Mouse (Mus musculus): ENCODE data around the gene Vmn1r67. TPM values are rescaled to one million over a fixed set of nuclear protein-coding genes. Genes with fewer than 3 reads are reported as not detected.
A peak's percentile ranks its signal among the peaks of the same experiment; 100 is the strongest.

Vmn1r67 gene
- not detected for total RNA-seq (2021)
- long read RNA-seq, experiment 1: 0 reads
- long read RNA-seq, experiment 2: 0 reads

GRCm38 (mm10) chr7:10443031-10443430 lies at the start of gene Vmn1r67:
Gene Vmn1r67, plus strand, starts transcription at chr7:10443331.
- Histone ChIP-seq H3K27ac (no peak within 1 kb of the TSS), H3K4me3 (no peak within 1 kb of the TSS)
- no peak for DNase-seq
- intact Hi-C loops (cut with DNase I): no loop called here
- no peak for TF ChIP-seq CTCF (IDR thresholded peaks at IDR 0.05)

GRCm38 (mm10) chr7:10458166-10458565 lies 15.0 kb downstream of the Vmn1r67 start:
- H3K4me3 ChIP-seq: no peak overlapping the region
- DNase-seq: no peak
- no peak overlapping the region for H3K27ac ChIP-seq
- intact Hi-C loops (cut with DNase I): no loop called here
- no peak for TF ChIP-seq CTCF (IDR thresholded peaks at IDR 0.05)

- intact Hi-C loops (cut with DNase I): no loop called here
- no peak overlapping the region for H3K27ac ChIP-seq
These were observed 36.7 kb downstream of the Vmn1r67 start for GRCm38 (mm10) chr7:10479813-10480212.

GRCm38 (mm10) chr7:10480588-10481233 lies 37.6 kb downstream of the Vmn1r67 start:
- no peak for DNase-seq
- intact Hi-C loops (cut with DNase I): no loop called here
- peak overlapping the region; percentile 21 for H3K4me3 ChIP-seq
- no peak overlapping the region for H3K27ac ChIP-seq
- TF ChIP-seq CTCF (IDR thresholded peaks at IDR 0.05): no peak

More at GRCm38 (mm10) chr7:10479813-10480212, 36.7 kb downstream of the Vmn1r67 start:
- TF ChIP-seq CTCF (IDR thresholded peaks at IDR 0.05): no peak
- no peak overlapping the region for H3K4me3 ChIP-seq
- DNase-seq: no peak

- intact Hi-C loops (cut with DNase I): no loop called here
- Histone ChIP-seq H3K4me3 (peak within 1 kb of the TSS; percentile 79), H3K27ac (peak within 1 kb of the TSS; percentile 44)
- TF ChIP-seq CTCF (IDR thresholded peaks at IDR 0.05): no peak
- peak; percentile 71 for DNase-seq
These were observed 51.8 kb downstream of the Vmn1r67 start, which contains the start of gene Zik1 for GRCm38 (mm10) chr7:10494786-10495521. Gene Zik1, minus strand, starts transcription at chr7:10495394.

GRCm38 (mm10) chr7:10495578-10495977 lies 52.4 kb downstream of the Vmn1r67 start:
- TF ChIP-seq CTCF (IDR thresholded peaks at IDR 0.05): no peak

More at GRCm38 (mm10) chr7:10495578-10495977, 52.4 kb downstream of the Vmn1r67 start:
- Histone ChIP-seq H3K27ac (no peak overlapping the region), H3K4me3 (peak overlapping the region; percentile 79)
- no peak for DNase-seq
- intact Hi-C loops (cut with DNase I): no loop called here

Other genes starting within 250 kb of the Vmn1r67 start
- gene Vmn1r66, start 165.3 kb upstream of the Vmn1r67 start, total RNA-seq (2021): not detected
- gene Zik1, start 52.1 kb downstream of the Vmn1r67 start, total RNA-seq (2021): 1 to 10 TPM; 1.2 to 1.4 TPM
- not detected for gene Vmn1r68, start 115.2 kb downstream of the Vmn1r67 start, total RNA-seq (2021)
- gene Vmn1r69, start 170.3 kb downstream of the Vmn1r67 start, total RNA-seq (2021): not detected
- not detected for gene Vmn1r70, start 188.2 kb downstream of the Vmn1r67 start, total RNA-seq (2021)
- gene Nlrp4b, start 244.5 kb downstream of the Vmn1r67 start, total RNA-seq (2021): not detected

All from gastrocnemius, adult 2 months (tissue).